Mouse (Mus musculus) heart, embryonic 11.5 days (tissue): ENCODE data around the gene Crx. TPM values are rescaled to one million over a fixed set of nuclear protein-coding genes. Genes with fewer than 3 reads are reported as not detected.

ENCODE experiments used
- ATAC-seq: fragments of 200-750 bp; cut with Nextera tagmentation; replicated peaks from 2 replicates; pipeline ENCODE4 v1.8.0; 2017; ENCODE audit warnings: moderate library complexity; ENCODE audit not compliant: insufficient number of reproducible peaks, low FRiP score, low TSS enrichment
- H3K27ac ChIP-seq: fragments of 300-500 bp; sonication (generic); 2 replicates; pipeline ENCODE4 v1.5.1; 2014; ENCODE audit warnings: mild to moderate bottlenecking, low read depth, low read length
- H3K27me3 ChIP-seq: fragments of 300-500 bp; sonication (generic); 2 replicates; pipeline ENCODE4 v1.6.1; 2014; ENCODE audit warnings: mild to moderate bottlenecking, low read length, mixed read lengths; ENCODE audit not compliant: control insufficient read depth, insufficient read depth
- H3K36me3 ChIP-seq: fragments of 300-500 bp; sonication (generic); 2 replicates; pipeline ENCODE4 v1.6.1; 2014; ENCODE audit warnings: mild to moderate bottlenecking, low read length, moderate library complexity, mixed read lengths; ENCODE audit not compliant: control insufficient read depth, insufficient read depth
- H3K4me1 ChIP-seq: fragments of 300-500 bp; sonication (generic); 2 replicates; pipeline ENCODE4 v1.6.1; 2014; ENCODE audit warnings: low read length; ENCODE audit not compliant: control insufficient read depth, insufficient read depth
- H3K4me2 ChIP-seq: fragments of 300-500 bp; sonication (generic); 2 replicates; pipeline ENCODE4 v1.6.1; 2014; ENCODE audit warnings: mild to moderate bottlenecking, moderate library complexity
- H3K4me3 ChIP-seq: fragments of 300-500 bp; sonication (generic); 2 replicates; pipeline ENCODE4 v1.5.1; 2014; ENCODE audit warnings: low read depth, low read length
- H3K9ac ChIP-seq: fragments of 300-500 bp; sonication (generic); 2 replicates; pipeline ENCODE4 v1.6.1; 2014; ENCODE audit warnings: mild to moderate bottlenecking, low read depth, low read length, moderate library complexity
- H3K9me3 ChIP-seq: fragments of 300-500 bp; sonication (generic); replicated peaks from 2 replicates; pipeline ENCODE4 v1.6.1; 2016; ENCODE audit warnings: low read length; ENCODE audit not compliant: control insufficient read depth
- WGBS: fragments of 180-500 bp; shearing (Covaris S2); extraction: QIAGEN DNeasy Blood & Tissue Kit; methylation state at CpG from one replicate; pipeline ENCODE4 v1.1.7; 2014; ENCODE audit not compliant: insufficient replicate concordance; 5-methylcytosine and 5-hydroxymethylcytosine counted together
- polyA plus RNA-seq: library from polyadenylated mRNA; unstranded; fragments of >200 nt; fragmentation: Nextera tagmentation; extraction: Ambion mirVana; gene quantifications from 2 replicates; pipeline ENCODE4 v1.2.1, GENCODE M21; 2014

Gene Crx
- polyA plus RNA-seq, 1 experiment from 2014 or later = not detected

DNA sequence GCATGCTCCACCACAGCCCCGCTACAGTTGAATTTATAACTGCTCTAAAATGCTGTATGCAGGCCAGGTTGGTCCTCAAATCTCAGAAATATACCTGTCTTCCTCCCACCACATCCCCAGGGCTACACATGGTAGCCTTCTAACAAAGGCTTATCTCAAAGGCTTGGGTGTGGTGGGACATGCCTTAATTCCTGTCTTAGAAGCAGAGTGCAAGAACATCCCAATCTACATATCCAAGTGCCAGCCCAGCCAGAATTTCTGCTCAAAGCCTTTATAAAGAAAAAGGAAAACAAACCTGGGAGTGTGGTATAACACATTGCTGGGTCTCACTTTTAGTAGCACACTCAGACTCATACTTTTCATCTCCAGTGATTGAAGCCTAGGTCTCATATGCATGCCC is 14.5 kb upstream of the Crx start:
- Histone ChIP-seq H3K9me3 (no peaks in the 10 kb centered on the region), H3K9ac (no peak overlapping the region), H3K4me3 (no peak overlapping the region), H3K36me3 (no peaks in the 10 kb centered on the region), H3K4me1 (no peaks in the 10 kb centered on the region), H3K27me3 (no peaks in the 10 kb centered on the region), H3K27ac (no peak overlapping the region), H3K4me2 (no peak overlapping the region)
- no peak for ATAC-seq
- 72% methylated on average over 1 of the region's 1 CpGs for WGBS

DNA sequence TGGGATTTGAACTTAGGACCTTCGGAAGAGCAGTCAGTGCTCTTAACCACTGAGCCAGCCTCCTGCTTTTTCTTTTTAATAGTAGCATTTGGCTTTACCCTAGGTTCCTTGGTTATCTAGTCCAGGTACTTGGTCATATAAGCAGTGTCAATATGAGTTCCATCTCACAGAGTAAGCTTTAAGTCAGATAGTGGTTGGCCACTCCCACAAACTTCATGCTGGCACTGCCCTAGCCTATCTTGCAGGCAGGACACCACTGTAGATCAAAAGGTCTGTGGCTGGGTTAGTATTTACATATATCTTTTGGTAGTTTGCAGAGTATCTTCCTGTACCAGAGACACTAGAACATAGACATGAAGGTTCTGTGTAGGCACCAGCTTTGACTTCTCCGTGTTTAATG is 4.4 kb upstream of the Crx start:
- ATAC-seq = no peak
- no peak overlapping the region for H3K9ac ChIP-seq
- WGBS = 77% methylated on average over 2 of the region's 2 CpGs
- no peak overlapping the region for H3K4me3 ChIP-seq
- no peaks in the 10 kb centered on the region for H3K27me3 ChIP-seq
- H3K4me2 ChIP-seq = no peak overlapping the region
- H3K36me3 ChIP-seq = no peaks in the 10 kb centered on the region
- no peaks in the 10 kb centered on the region for H3K4me1 ChIP-seq
- H3K27ac ChIP-seq = no peak overlapping the region
- no peaks in the 10 kb centered on the region for H3K9me3 ChIP-seq

DNA sequence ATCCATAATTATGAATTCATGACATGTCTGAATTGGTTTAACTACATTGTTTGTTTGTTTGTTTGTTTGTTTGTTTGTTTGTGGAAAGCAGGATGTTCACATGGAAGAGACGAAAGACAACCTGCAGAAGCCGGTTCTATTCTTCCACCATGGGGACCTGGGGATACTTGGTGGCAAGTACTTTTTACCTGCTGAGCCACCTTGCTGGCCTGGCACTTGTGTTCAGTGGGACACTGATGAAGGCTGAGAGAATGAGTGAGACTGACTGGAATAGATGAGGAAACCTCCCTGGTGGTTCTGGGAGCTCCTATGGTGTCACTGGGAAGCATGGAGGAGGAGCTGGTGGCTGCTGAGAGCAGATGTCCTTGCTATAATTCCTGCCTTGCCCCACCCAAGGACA is 2.5 kb upstream of the Crx start, which contains the start of gene Crxos:
TSS of gene Crxos (plus strand) at position 301 of the 400 bp plus-strand sequence.
- Histone ChIP-seq H3K4me3 (no peak within 1 kb of the TSS), H3K9ac (no peak within 1 kb of the TSS), H3K36me3 (no peaks in the 10 kb centered on the region), H3K27me3 (no peaks in the 10 kb centered on the region), H3K9me3 (no peaks in the 10 kb centered on the region), H3K27ac (no peak within 1 kb of the TSS), H3K4me2 (no peak within 1 kb of the TSS), H3K4me1 (no peaks in the 10 kb centered on the region)
- ATAC-seq = no peak
- WGBS = 60% methylated on average over 2 of the region's 2 CpGs

GRCm38 (mm10) chr7:15881831-15882230 is 2.1 kb upstream of the Crx start:
- no peak for ATAC-seq

GRCm38 (mm10) chr7:15881388-15881787 is 1.6 kb upstream of the Crx start:
- Histone ChIP-seq H3K4me3 (no peak overlapping the region), H3K9ac (no peak overlapping the region), H3K27me3 (no peaks in the 10 kb centered on the region), H3K4me1 (no peaks in the 10 kb centered on the region), H3K9me3 (no peaks in the 10 kb centered on the region), H3K4me2 (no peak overlapping the region), H3K27ac (no peak overlapping the region), H3K36me3 (no peaks in the 10 kb centered on the region)
- 12% methylated on average over 7 of the region's 7 CpGs for WGBS
- no peak for ATAC-seq

More at GRCm38 (mm10) chr7:15881831-15882230, 2.1 kb upstream of the Crx start:
- Histone ChIP-seq H3K36me3 (no peaks in the 10 kb centered on the region), H3K9ac (no peak overlapping the region), H3K4me1 (no peaks in the 10 kb centered on the region), H3K27ac (no peak overlapping the region), H3K4me2 (no peak overlapping the region), H3K9me3 (no peaks in the 10 kb centered on the region), H3K27me3 (no peaks in the 10 kb centered on the region), H3K4me3 (no peak overlapping the region)
- WGBS = 55% methylated on average over 3 of the region's 3 CpGs

DNA sequence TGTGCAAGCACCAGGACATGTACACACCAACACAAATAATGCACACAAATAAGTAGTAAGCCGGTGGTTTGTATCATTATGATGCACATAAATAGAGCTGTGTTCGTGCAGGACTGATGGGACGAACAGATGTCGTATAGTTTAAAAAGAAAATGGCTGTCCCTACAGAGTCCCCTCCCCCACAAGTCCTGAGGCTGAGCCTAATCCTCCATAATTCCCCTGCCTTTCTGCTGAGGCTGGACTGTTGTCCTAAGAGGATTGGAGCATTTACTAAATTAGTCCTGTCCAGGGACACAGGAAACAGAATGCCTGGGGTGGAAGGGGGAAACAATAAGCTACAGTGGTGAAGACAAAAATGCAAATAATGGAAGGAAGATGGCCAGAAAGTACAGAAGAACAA is 15.7 kb downstream of the Crx start:
- 73% methylated on average over 4 of the region's 4 CpGs for WGBS
- H3K9ac ChIP-seq = no peak overlapping the region

DNA sequence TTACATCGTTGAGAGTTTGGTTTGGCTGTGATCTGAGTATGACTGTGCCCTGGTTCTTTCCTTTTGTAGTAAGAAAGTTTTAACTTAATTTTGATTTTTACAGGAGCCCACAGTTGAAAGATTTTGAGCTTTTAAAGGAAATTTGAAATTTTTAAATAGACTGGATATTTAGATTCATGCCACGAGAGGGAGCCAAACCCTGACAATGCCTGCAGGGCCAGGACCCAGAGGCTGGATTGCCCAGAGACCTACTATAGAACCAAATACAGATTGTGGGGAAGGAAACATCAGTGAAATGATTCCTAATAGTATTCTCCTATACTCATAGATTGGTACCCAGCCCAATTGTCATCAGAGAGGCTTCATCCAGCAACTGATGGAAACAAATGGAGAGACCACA is 20.1 kb downstream of the Crx start:
- Histone ChIP-seq H3K9ac (no peak overlapping the region), H3K4me1 (no peaks in the 10 kb centered on the region), H3K36me3 (no peaks in the 10 kb centered on the region), H3K4me3 (no peak overlapping the region), H3K9me3 (no peaks in the 10 kb centered on the region), H3K4me2 (no peak overlapping the region), H3K27me3 (no peaks in the 10 kb centered on the region), H3K27ac (no peak overlapping the region)
- no peak for ATAC-seq
- 41% methylated on average over 2 of the region's 2 CpGs for WGBS

More for the DNA sequence above, 15.7 kb downstream of the Crx start:
- no peaks in the 10 kb centered on the region for H3K27me3 ChIP-seq
- no peak overlapping the region for H3K4me2 ChIP-seq
- H3K4me1 ChIP-seq = no peaks in the 10 kb centered on the region
- H3K9me3 ChIP-seq = no peaks in the 10 kb centered on the region
- H3K4me3 ChIP-seq = no peak overlapping the region
- no peak overlapping the region for H3K27ac ChIP-seq
- no peaks in the 10 kb centered on the region for H3K36me3 ChIP-seq
- no peak for ATAC-seq

- H3K27ac ChIP-seq = no peak within 1 kb of the TSS
- H3K9ac ChIP-seq = no peak within 1 kb of the TSS
- H3K9me3 ChIP-seq = peaks cover 6% of the 10 kb centered on the region
- H3K4me2 ChIP-seq = no peak within 1 kb of the TSS
- no peaks in the 10 kb centered on the region for H3K36me3 ChIP-seq
- no peak for ATAC-seq
- no peaks in the 10 kb centered on the region for H3K4me1 ChIP-seq
- no peaks in the 10 kb centered on the region for H3K27me3 ChIP-seq
- WGBS = 76% methylated on average over 3 of the region's 3 CpGs
- H3K4me3 ChIP-seq = no peak within 1 kb of the TSS
Measured at GRCm38 (mm10) chr7:15839578-15839977, 40.2 kb downstream of the Crx start, which contains the start of gene Obox6. Gene Obox6, minus strand, starts transcription at chr7:15839678.
